Mouse (Mus musculus) embryo, embryonic 10 days (tissue): ENCODE results near the gene Ccdc17.

ENCODE experiments used
- DNase-seq: peaks from one replicate; pipeline ENCODE4 v3.0.0-alpha.2; 2015; ENCODE audit warnings: low spot score

The Ccdc17 gene

GRCm38 (mm10) chr4:116596379-116596778 lies at the start of gene Ccdc17:
Ccdc17 (plus strand) TSS chr4:116596654.
- DNase-seq, result no peak

GRCm38 (mm10) chr4:116550432-116550831 lies 46.0 kb upstream of the Ccdc17 start:
- DNase-seq, result no peak

- no peak for DNase-seq
Observed at GRCm38 (mm10) chr4:116553035-116553434, 43.4 kb upstream of the Ccdc17 start.

- DNase-seq, result peak; percentile 87
Observed at GRCm38 (mm10) chr4:116555413-116556300, 40.8 kb upstream of the Ccdc17 start, which contains the start of gene Tmem69. Tmem69 (minus strand) TSS chr4:116555936.

- peak; percentile 97 for DNase-seq
Observed at GRCm38 (mm10) chr4:116556561-116557305, 39.7 kb upstream of the Ccdc17 start.

GRCm38 (mm10) chr4:116557306-116558121 lies 38.9 kb upstream of the Ccdc17 start, which contains the start of gene Gpbp1l1:
Gpbp1l1 (plus strand) TSS chr4:116557658.
- peak; percentile 98 for DNase-seq

- no peak for DNase-seq
Observed at GRCm38 (mm10) chr4:116558151-116558882, 38.1 kb upstream of the Ccdc17 start.

- no peak for DNase-seq
Observed at GRCm38 (mm10) chr4:116595793-116596192, 661 bp upstream of the Ccdc17 start.

- peak; percentile 95 for DNase-seq
Observed at GRCm38 (mm10) chr4:116596978-116597881, 776 bp downstream of the Ccdc17 start.

- no peak for DNase-seq
Observed at GRCm38 (mm10) chr4:116612621-116613020, 16.2 kb downstream of the Ccdc17 start.

- DNase-seq, result no peak
Observed at GRCm38 (mm10) chr4:116615237-116615636, 18.8 kb downstream of the Ccdc17 start.

GRCm38 (mm10) chr4:116624831-116625230 lies 28.4 kb downstream of the Ccdc17 start:
- no peak for DNase-seq

GRCm38 (mm10) chr4:116626658-116627358 lies 30.4 kb downstream of the Ccdc17 start:
- peak; percentile 95 for DNase-seq

- peak; percentile 90 for DNase-seq
Observed at GRCm38 (mm10) chr4:116627359-116627716, 30.9 kb downstream of the Ccdc17 start.

- peak; percentile 96 for DNase-seq
Observed at GRCm38 (mm10) chr4:116627722-116628662, 31.5 kb downstream of the Ccdc17 start, which contains the start of gene Nasp. Nasp (minus strand) TSS chr4:116627941.

GRCm38 (mm10) chr4:116635197-116635596 lies 38.7 kb downstream of the Ccdc17 start:
- DNase-seq, result no peak

GRCm38 (mm10) chr4:116638821-116639220 lies 42.4 kb downstream of the Ccdc17 start:
- no peak for DNase-seq

GRCm38 (mm10) chr4:116642071-116642470 lies 45.6 kb downstream of the Ccdc17 start:
- DNase-seq, result no peak
